Mouse (Mus musculus): ENCODE measurements around the gene Grrp1. TPM values are rescaled to one million over a fixed set of nuclear protein-coding genes. Genes with fewer than 3 reads are reported as not detected.
A peak's percentile ranks its signal among the peaks of the same experiment; 100 is the strongest.

Gene Grrp1
- polyA plus RNA-seq, 1 experiment = not detected

- Histone ChIP-seq H3K4me1 (ENCODE audit: control insufficient read depth, insufficient read depth, low read length) (peaks cover 11% of the 10 kb centered on the region), H3K4me3 (ENCODE audit: insufficient read depth, low read length) (no peak overlapping the region), H3K27ac (ENCODE audit: insufficient read depth, low read depth, low read length) (no peak overlapping the region)
- TF ChIP-seq CTCF (IDR thresholded peaks at IDR 0.05; ENCODE audit: low read depth, low read length) (no peak), POLR2A (IDR thresholded peaks at IDR 0.05; ENCODE audit: borderline replicate concordance, low read depth, low read length) (no peak)
These were observed 7.7 kb downstream of the Grrp1 start for GRCm38 (mm10) chr4:134246256-134246655.

GRCm38 (mm10) chr4:134245148-134245843, 8.6 kb downstream of the Grrp1 start, which contains the start of gene Zfp593:
Zfp593 (minus strand) TSS chr4:134245592.
- H3K27ac ChIP-seq (ENCODE audit: insufficient read depth, low read depth, low read length) = no peak within 1 kb of the TSS
- TF ChIP-seq CTCF (IDR thresholded peaks at IDR 0.05; ENCODE audit: low read depth, low read length) (peak; percentile 76), POLR2A (IDR thresholded peaks at IDR 0.05; ENCODE audit: borderline replicate concordance, low read depth, low read length) (no peak)

GRCm38 (mm10) chr4:134243516-134244250, 10.2 kb downstream of the Grrp1 start, which contains the start of gene E130218I03Rik:
E130218I03Rik (plus strand) TSS chr4:134243662.
- no peak for TF ChIP-seq CTCF (IDR thresholded peaks at IDR 0.05; ENCODE audit: low read depth, low read length)
- TF ChIP-seq POLR2A (IDR thresholded peaks at IDR 0.05; ENCODE audit: borderline replicate concordance, low read depth, low read length) = no peak

More at GRCm38 (mm10) chr4:134245148-134245843, 8.6 kb downstream of the Grrp1 start, which contains the start of gene Zfp593:
- Histone ChIP-seq H3K4me1 (ENCODE audit: control insufficient read depth, insufficient read depth, low read length) (peaks cover 11% of the 10 kb centered on the region), H3K4me3 (ENCODE audit: insufficient read depth, low read length) (peak within 1 kb of the TSS; percentile 99)

GRCm38 (mm10) chr4:134238686-134239085, 15.2 kb downstream of the Grrp1 start:
- 0 out of 2 replicates have a peak overlapping the region, but pooled peaks have one; percentile 0 for H3K4me3 ChIP-seq (ENCODE audit: insufficient read depth, low read length)
- no peak overlapping the region for H3K27ac ChIP-seq (ENCODE audit: insufficient read depth, low read depth, low read length)
- TF ChIP-seq CTCF (IDR thresholded peaks at IDR 0.05; ENCODE audit: low read depth, low read length) (no peak), POLR2A (IDR thresholded peaks at IDR 0.05; ENCODE audit: borderline replicate concordance, low read depth, low read length) (no peak)
- peaks cover 4% of the 10 kb centered on the region; the same call in 1 of the 2 replicates for H3K4me1 ChIP-seq (ENCODE audit: control insufficient read depth, insufficient read depth, low read length)

More at GRCm38 (mm10) chr4:134243516-134244250, 10.2 kb downstream of the Grrp1 start, which contains the start of gene E130218I03Rik:
- Histone ChIP-seq H3K4me1 (ENCODE audit: control insufficient read depth, insufficient read depth, low read length) (peaks cover 13% of the 10 kb centered on the region), H3K4me3 (ENCODE audit: insufficient read depth, low read length) (peak within 1 kb of the TSS; percentile 99), H3K27ac (ENCODE audit: insufficient read depth, low read depth, low read length) (no peak within 1 kb of the TSS)

- 0 out of 2 replicates have a peak within 1 kb of the TSS, but pooled peaks have one; percentile 0 for H3K4me3 ChIP-seq (ENCODE audit: insufficient read depth, low read length)
- no peak within 1 kb of the TSS for H3K27ac ChIP-seq (ENCODE audit: insufficient read depth, low read depth, low read length)
- no peak for TF ChIP-seq POLR2A (IDR thresholded peaks at IDR 0.05; ENCODE audit: borderline replicate concordance, low read depth, low read length)
- no peak for TF ChIP-seq CTCF (IDR thresholded peaks at IDR 0.05; ENCODE audit: low read depth, low read length)
- H3K4me1 ChIP-seq (ENCODE audit: control insufficient read depth, insufficient read depth, low read length) = peaks cover 4% of the 10 kb centered on the region; the same call in 1 of the 2 replicates
These were observed 15.6 kb downstream of the Grrp1 start, which contains the start of gene Cnksr1 for GRCm38 (mm10) chr4:134238279-134238651. Cnksr1 (minus strand) TSS chr4:134238399.

- TF ChIP-seq CTCF (IDR thresholded peaks at IDR 0.05; ENCODE audit: low read depth, low read length) (no peak), POLR2A (IDR thresholded peaks at IDR 0.05; ENCODE audit: borderline replicate concordance, low read depth, low read length) (no peak)
- Histone ChIP-seq H3K4me3 (ENCODE audit: insufficient read depth, low read length) (no peak overlapping the region), H3K27ac (ENCODE audit: insufficient read depth, low read depth, low read length) (no peak overlapping the region), H3K4me1 (ENCODE audit: control insufficient read depth, insufficient read depth, low read length) (peaks cover 4% of the 10 kb centered on the region; the same call in 1 of the 2 replicates)
These were observed 16.2 kb downstream of the Grrp1 start for GRCm38 (mm10) chr4:134237582-134238278.

GRCm38 (mm10) chr4:134234876-134235275, 19.0 kb downstream of the Grrp1 start:
- no peak overlapping the region for H3K4me3 ChIP-seq (ENCODE audit: insufficient read depth, low read length)
- H3K4me1 ChIP-seq (ENCODE audit: control insufficient read depth, insufficient read depth, low read length) = peaks cover 4% of the 10 kb centered on the region; the same call in 1 of the 2 replicates
- no peak for TF ChIP-seq CTCF (IDR thresholded peaks at IDR 0.05; ENCODE audit: low read depth, low read length)
- TF ChIP-seq POLR2A (IDR thresholded peaks at IDR 0.05; ENCODE audit: borderline replicate concordance, low read depth, low read length) = no peak
- H3K27ac ChIP-seq (ENCODE audit: insufficient read depth, low read depth, low read length) = no peak overlapping the region

- Histone ChIP-seq H3K4me3 (ENCODE audit: insufficient read depth, low read length) (no peak overlapping the region), H3K27ac (ENCODE audit: insufficient read depth, low read depth, low read length) (no peak overlapping the region), H3K4me1 (ENCODE audit: control insufficient read depth, insufficient read depth, low read length) (no peaks in the 10 kb centered on the region)
- TF ChIP-seq CTCF (IDR thresholded peaks at IDR 0.05; ENCODE audit: low read depth, low read length) (no peak), POLR2A (IDR thresholded peaks at IDR 0.05; ENCODE audit: borderline replicate concordance, low read depth, low read length) (no peak)
These were observed 23.5 kb downstream of the Grrp1 start for GRCm38 (mm10) chr4:134230431-134230830.

- no peak for TF ChIP-seq CTCF (IDR thresholded peaks at IDR 0.05; ENCODE audit: low read depth, low read length)
- no peak for TF ChIP-seq POLR2A (IDR thresholded peaks at IDR 0.05; ENCODE audit: borderline replicate concordance, low read depth, low read length)
- Histone ChIP-seq H3K4me1 (ENCODE audit: control insufficient read depth, insufficient read depth, low read length) (no peaks in the 10 kb centered on the region), H3K4me3 (ENCODE audit: insufficient read depth, low read length) (no peak within 1 kb of the TSS), H3K27ac (ENCODE audit: insufficient read depth, low read depth, low read length) (no peak within 1 kb of the TSS)
These were observed 26.7 kb downstream of the Grrp1 start, which contains the start of gene Catsper4 for GRCm38 (mm10) chr4:134227194-134227593. Catsper4 (minus strand) TSS chr4:134227383.

All from bone marrow macrophage, adult 2 months (primary cell).